Mouse (Mus musculus): Measurements from ENCODE around the gene Mgat5.

- TF ChIP-seq TCF12 (IDR thresholded peaks at IDR 0.05; ENCODE audit: insufficient read depth, poor library complexity, severe bottlenecking) (no peak), MYOG (IDR thresholded peaks at IDR 0.05; ENCODE audit: control insufficient read depth in 1 of 3, insufficient read depth in 1 of 3, insufficient read length in 2 of 3, low read depth in 2 of 3) (no peak), POLR2A (IDR thresholded peaks at IDR 0.05; ENCODE audit: insufficient read length, low read depth) (no peak), USF1 (IDR thresholded peaks at IDR 0.05; ENCODE audit: low read depth) (no peak), REST (IDR thresholded peaks at IDR 0.05; ENCODE audit: insufficient read depth, insufficient read length) (no peak), MAX (IDR thresholded peaks at IDR 0.05; ENCODE audit: low read depth) (no peak), SRF (IDR thresholded peaks at IDR 0.05; ENCODE audit: control insufficient read depth, insufficient read length, low read depth) (no peak), E2F4 (IDR thresholded peaks at IDR 0.05; ENCODE audit: insufficient read depth) (no peak), CEBPB (IDR thresholded peaks at IDR 0.05; ENCODE audit: insufficient read depth, poor library complexity, severe bottlenecking) (no peak), MYOD1 (IDR thresholded peaks at IDR 0.05; ENCODE audit: control insufficient read depth in 1 of 3, insufficient read length in 2 of 3, low read depth in 2 of 3) (no peak), POLR2AphosphoS2 (IDR thresholded peaks at IDR 0.05; ENCODE audit: insufficient read length, low read depth) (no peak)
These were observed 310.1 kb downstream of the Mgat5 start for GRCm38 (mm10) chr1:127514888-127515287.
